Mouse (Mus musculus) lung, adult 2 months (tissue): ENCODE data around the gene Cog4.

Experiments used
- CTCF ChIP-seq: fragments of 200-500 bp; IDR thresholded peaks from 2 replicates; pipeline ENCODE4 v1.5.1; 2011; ENCODE audit warnings: mild to moderate bottlenecking, low read length, control low read depth; ENCODE audit not compliant: insufficient read depth
- POLR2A ChIP-seq: fragments of 200-500 bp; IDR thresholded peaks from 2 replicates; pipeline ENCODE4 v1.6.1; 2011; ENCODE audit warnings: low read depth, mild to moderate bottlenecking, control low read depth, low read length, borderline replicate concordance; ENCODE audit errors: extremely low read depth

DNA sequence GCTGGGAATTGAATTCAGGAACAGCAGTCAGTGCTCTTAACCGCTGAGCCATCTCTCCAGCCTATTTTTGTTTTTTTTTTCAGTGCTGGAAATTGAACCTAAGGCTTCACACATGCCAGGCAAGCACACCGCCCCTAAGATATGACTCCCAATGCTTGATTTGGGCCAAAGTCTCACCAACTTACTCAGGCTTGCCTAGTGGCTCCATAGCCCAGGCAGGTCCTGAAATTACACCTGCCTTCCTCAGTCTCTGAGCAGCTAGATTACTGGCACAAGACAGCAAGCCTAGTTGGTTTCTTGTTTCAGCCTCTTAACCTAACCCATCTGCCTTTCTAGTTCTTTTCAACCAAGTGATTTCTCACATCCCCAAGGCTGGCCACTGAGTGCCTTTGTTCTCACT lies 24.1 kb downstream of the Cog4 start:
- TF ChIP-seq CTCF: no peak
- no peak for TF ChIP-seq POLR2A
